Mouse (Mus musculus) cortical plate, adult 2 months (tissue): Measurements from ENCODE around the gene Mb.

Source experiments
- CTCF ChIP-seq: fragments of 200-500 bp; IDR thresholded peaks from 2 replicates; pipeline ENCODE4 v1.5.1; 2011; ENCODE audit warnings: mild to moderate bottlenecking, control low read depth, low read length; ENCODE audit not compliant: insufficient read depth; ENCODE audit errors: extremely low read depth
- POLR2A ChIP-seq: fragments of 200-500 bp; IDR thresholded peaks from 2 replicates; pipeline ENCODE4 v1.6.1; 2011; ENCODE audit warnings: mild to moderate bottlenecking, low read length, control low read depth; ENCODE audit not compliant: insufficient read depth; ENCODE audit errors: extremely low read depth

DNA sequence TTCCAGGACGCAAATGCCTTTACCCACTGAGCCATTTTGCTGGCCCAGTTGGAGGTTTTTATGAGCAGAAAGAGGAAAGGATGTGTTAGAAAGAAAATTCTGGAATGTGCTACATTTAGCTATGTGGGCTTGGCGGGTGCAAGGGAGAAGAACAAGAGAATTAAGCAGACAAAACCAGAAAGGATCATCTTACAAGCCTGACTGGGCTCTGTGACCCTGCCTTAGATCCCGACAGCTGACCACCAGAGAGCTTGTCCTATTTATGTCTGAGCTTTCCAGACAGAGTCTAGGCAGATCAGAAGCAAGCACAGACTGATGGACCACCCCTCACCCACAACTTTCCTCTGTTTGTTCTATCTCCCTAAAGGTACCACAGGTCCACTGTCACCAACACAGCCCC is 19.2 kb downstream of the Mb start:
- TF ChIP-seq POLR2A: no peak
- TF ChIP-seq CTCF: no peak
